Mouse (Mus musculus) MEL (cell line): ENCODE results near the gene Hoxa5. TPM values are rescaled to one million over a fixed set of nuclear protein-coding genes. Genes with fewer than 3 reads are reported as not detected.

ENCODE experiments used
- DNase-seq: peaks from one replicate; pipeline ENCODE4 v3.0.0; 2011; ENCODE audit warnings: low read depth, low spot score
- H3K27ac ChIP-seq: 2 replicates; pipeline ENCODE4 v1.5.1; 2012; ENCODE audit warnings: low read depth, mild to moderate bottlenecking, control low read depth, low read length, moderate library complexity; ENCODE audit not compliant: control insufficient read depth
- H3K27me3 ChIP-seq, 2 experiments: fragments of 150-350 bp in 1 of 2; sonication (generic) in 1 of 2; 2 replicates each; pipeline ENCODE4 v1.6.1; 2012; ENCODE audit warnings: low read length in 2 of 2, mild to moderate bottlenecking in 2 of 2, improper control_type of control experiment in 1 of 2, moderate library complexity in 1 of 2; ENCODE audit not compliant: insufficient read depth in 2 of 2, control insufficient read depth in 1 of 2
- H3K36me3 ChIP-seq, 2 experiments: 2 replicates each; pipeline ENCODE4 v1.6.1; 2012 to 2014; ENCODE audit warnings: low read length in 2 of 2, improper control_type of control experiment in 1 of 2, inconsistent platforms in 1 of 2, mild to moderate bottlenecking in 1 of 2; ENCODE audit not compliant: insufficient read depth in 2 of 2, control insufficient read depth in 1 of 2
- H3K4me1 ChIP-seq, 2 experiments: fragments of 150-350 bp in 1 of 2; sonication (generic) in 1 of 2; 2 replicates each; pipeline ENCODE4 v1.6.1; 2012; ENCODE audit warnings: low read length in 2 of 2, improper control_type of control experiment in 1 of 2, mild to moderate bottlenecking in 1 of 2; ENCODE audit not compliant: insufficient read depth in 2 of 2, control insufficient read depth in 1 of 2
- H3K4me3 ChIP-seq, 2 experiments: fragments of 150-350 bp in 1 of 2; sonication (generic) in 1 of 2; 2 replicates each; pipeline ENCODE4 v1.5.1; 2012; ENCODE audit warnings: low read depth in 2 of 2, low read length in 2 of 2, mild to moderate bottlenecking in 2 of 2, moderate library complexity in 2 of 2, control low read depth in 1 of 2, improper control_type of control experiment in 1 of 2; ENCODE audit not compliant: control insufficient read depth in 1 of 2, insufficient read depth in 1 of 2
- H3K79me2 ChIP-seq: 2 replicates; pipeline ENCODE4 v1.6.1; 2012; ENCODE audit warnings: mild to moderate bottlenecking, low read length, moderate library complexity; ENCODE audit not compliant: control insufficient read depth, poor library complexity, insufficient read depth
- H3K9ac ChIP-seq: 2 replicates; pipeline ENCODE4 v1.6.1; 2012; ENCODE audit warnings: low read depth, mild to moderate bottlenecking, control low read depth, low read length, moderate library complexity; ENCODE audit not compliant: control insufficient read depth, poor library complexity, severe bottlenecking
- H3K9me3 ChIP-seq: fragments of 150-350 bp; sonication (generic); replicated peaks from 2 replicates; pipeline ENCODE4 v1.6.1; 2012; ENCODE audit warnings: mild to moderate bottlenecking, low read length, improper control_type of control experiment, moderate library complexity; ENCODE audit not compliant: insufficient read depth
- CHD1 ChIP-seq: IDR thresholded peaks from 2 replicates; pipeline ENCODE4 v1.6.1; 2012; ENCODE audit warnings: low read depth, mild to moderate bottlenecking, inconsistent platforms, low read length, improper control_type of control experiment
- CHD2 ChIP-seq: IDR thresholded peaks from 2 replicates; pipeline ENCODE4 v1.6.1; 2011; ENCODE audit warnings: low read length, improper control_type of control experiment
- CTCF ChIP-seq, 3 experiments: IDR thresholded peaks in 2 of 3; conservative IDR thresholded peaks in 1 of 3; 2 replicates each; pipeline ENCODE4 v1.5.1; 2011 to 2012; ENCODE audit warnings: low read length in 3 of 3, low read depth in 2 of 3, mild to moderate bottlenecking in 2 of 3, improper control_type of control experiment in 1 of 3, inconsistent platforms in 1 of 3, mixed read lengths in 1 of 3, moderate library complexity in 1 of 3; ENCODE audit not compliant: control insufficient read depth in 1 of 3, insufficient read depth in 1 of 3, poor library complexity in 1 of 3, severe bottlenecking in 1 of 3
- E2F4 ChIP-seq: IDR thresholded peaks from 2 replicates; pipeline ENCODE4 v1.6.1; 2011; ENCODE audit warnings: low read depth, low read length, improper control_type of control experiment, borderline replicate concordance
- ELF1 ChIP-seq: IDR thresholded peaks from 2 replicates; pipeline ENCODE4 v1.6.1; 2014; ENCODE audit warnings: low read depth, mild to moderate bottlenecking, inconsistent platforms, low read length, improper control_type of control experiment, moderate library complexity
- GABPA ChIP-seq: IDR thresholded peaks from 2 replicates; pipeline ENCODE4 v1.6.1; 2012; ENCODE audit warnings: low read depth, mild to moderate bottlenecking, inconsistent platforms, low read length, improper control_type of control experiment, moderate library complexity
- GATA1 ChIP-seq: IDR thresholded peaks from 2 replicates; pipeline ENCODE4 v1.6.1; 2011; ENCODE audit warnings: low read depth, low read length, improper control_type of control experiment
- MAFK ChIP-seq: IDR thresholded peaks from 2 replicates; pipeline ENCODE4 v1.6.1; 2011; ENCODE audit warnings: low read depth, mild to moderate bottlenecking, low read length, improper control_type of control experiment, borderline replicate concordance
- MAZ ChIP-seq: IDR thresholded peaks from 2 replicates; pipeline ENCODE4 v1.6.1; 2012; ENCODE audit warnings: low read depth, mild to moderate bottlenecking, inconsistent platforms, low read length, improper control_type of control experiment
- MEF2A ChIP-seq: IDR thresholded peaks from 2 replicates; pipeline ENCODE4 v1.6.1; 2014; ENCODE audit warnings: low read depth, mild to moderate bottlenecking, inconsistent platforms, low read length, improper control_type of control experiment; ENCODE audit not compliant: poor library complexity, insufficient replicate concordance, severe bottlenecking; ENCODE audit errors: extremely low read depth
- MXI1 ChIP-seq: IDR thresholded peaks from 2 replicates; pipeline ENCODE4 v1.6.1; 2011; ENCODE audit warnings: mild to moderate bottlenecking, low read depth, low read length, improper control_type of control experiment
- MYB ChIP-seq: IDR thresholded peaks from 2 replicates; pipeline ENCODE4 v1.6.1; 2011; ENCODE audit warnings: mild to moderate bottlenecking, low read depth, low read length, improper control_type of control experiment
- POLR2AphosphoS2 ChIP-seq: IDR thresholded peaks from 2 replicates; pipeline ENCODE4 v1.6.1; 2011; ENCODE audit warnings: low read length, improper control_type of control experiment
- RCOR1 ChIP-seq: IDR thresholded peaks from 2 replicates; pipeline ENCODE4 v1.6.1; 2012; ENCODE audit warnings: low read depth, mild to moderate bottlenecking, inconsistent platforms, low read length, improper control_type of control experiment
- SIN3A ChIP-seq: IDR thresholded peaks from 2 replicates; pipeline ENCODE4 v1.6.1; 2012; ENCODE audit warnings: low read length, improper control_type of control experiment, inconsistent platforms
- TCF12 ChIP-seq: IDR thresholded peaks from 2 replicates; pipeline ENCODE4 v1.6.1; 2014; ENCODE audit warnings: low read depth, mild to moderate bottlenecking, inconsistent platforms, low read length, improper control_type of control experiment, moderate library complexity
- USF1 ChIP-seq: IDR thresholded peaks from 2 replicates; pipeline ENCODE4 v1.6.1; 2014; ENCODE audit warnings: low read depth, mild to moderate bottlenecking, inconsistent platforms, low read length, improper control_type of control experiment, moderate library complexity
- ZC3H11A ChIP-seq: IDR thresholded peaks from 2 replicates; pipeline ENCODE4 v1.6.1; 2012; ENCODE audit warnings: low read depth, mild to moderate bottlenecking, inconsistent platforms, low read length, improper control_type of control experiment
- ZMIZ1 ChIP-seq: IDR thresholded peaks from 2 replicates; pipeline ENCODE4 v1.6.1; 2012; ENCODE audit warnings: low read depth, mild to moderate bottlenecking, inconsistent platforms, low read length, improper control_type of control experiment, moderate library complexity
- ZNF384 ChIP-seq: IDR thresholded peaks from 2 replicates; pipeline ENCODE4 v1.6.1; 2012; ENCODE audit warnings: low read depth, mild to moderate bottlenecking, inconsistent platforms, low read length, improper control_type of control experiment
- polyA plus RNA-seq, 2 experiments: library from polyadenylated mRNA; stranded (reverse) in 1 of 2; unstranded in 1 of 2; fragments of >175 nt in 1 of 2; fragments of >200 nt in 1 of 2; gene quantifications; 2 replicates each; pipeline versions ENCODE4 v1.2.1 to v1.2.4; 2012; ENCODE audit warnings: low replicate concordance in 2 of 2, low read depth in 1 of 2; ENCODE audit not compliant: insufficient read length in 2 of 2, insufficient read depth in 1 of 2, missing spikeins in 1 of 2
- total RNA-seq: library from RNA; depleted of rRNA; stranded (reverse); fragments of 300-350 nt; gene quantifications from 2 replicates; pipeline ENCODE4 v1.2.3, GENCODE M21; 2012

The Hoxa5 gene
- total and polyA plus RNA-seq, 3 experiments = not detected

- Histone ChIP-seq H3K4me1 (no peaks in the 10 kb centered on the region), H3K9ac (no peak overlapping the region), H3K9me3 (no peaks in the 10 kb centered on the region), H3K27ac (no peak overlapping the region), H3K36me3 (no peaks in the 10 kb centered on the region), H3K4me3 (no peak overlapping the region), H3K27me3 (no peaks in the 10 kb centered on the region), H3K79me2 (no peaks in the 10 kb centered on the region)
- TF ChIP-seq ZMIZ1 (no peak), ZC3H11A (no peak), MXI1 (no peak), MAFK (no peak), POLR2AphosphoS2 (no peak), USF1 (no peak)
- DNase-seq = no peak
These were observed 40.2 kb upstream of the Hoxa5 start for GRCm38 (mm10) chr6:52244471-52245039.

DNA sequence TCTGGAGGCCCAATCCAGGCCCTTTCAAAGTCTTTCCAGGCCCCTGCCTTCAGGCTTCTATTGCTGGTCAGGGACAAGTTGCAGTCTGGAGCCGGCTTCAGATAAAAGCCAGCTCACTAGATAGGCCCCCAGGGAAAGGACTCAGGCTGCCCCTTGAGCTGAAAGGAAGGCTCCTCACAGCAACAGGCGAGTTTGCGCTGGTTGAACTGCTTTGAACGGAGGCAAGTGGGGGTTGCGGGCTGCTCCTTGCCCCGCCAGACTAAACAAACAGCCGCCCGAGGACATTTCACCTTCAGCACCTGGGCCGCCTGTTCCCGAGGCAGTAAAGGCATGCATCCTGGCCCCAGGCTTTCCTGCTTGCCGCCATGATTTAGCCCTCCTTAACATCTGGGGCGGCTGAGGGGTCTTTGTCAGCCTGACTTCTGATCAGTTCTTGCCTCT is 39.3 kb upstream of the Hoxa5 start:
- H3K27me3 ChIP-seq = no peaks in the 10 kb centered on the region
- H3K27ac ChIP-seq = no peak overlapping the region
- no peak overlapping the region for H3K9ac ChIP-seq
- TF ChIP-seq MEF2A (no peak), CTCF (IDR thresholded peaks at IDR 0.05 in 2 of 3, conservative IDR thresholded peaks at IDR 0.05 in 1 of 3; ENCODE audit: control insufficient read depth in 1 of 3, insufficient read depth in 1 of 3, low read depth in 2 of 3, low read length in 3 of 3, poor library complexity in 1 of 3, severe bottlenecking in 1 of 3) (no peak), MAZ (no peak), MYB (no peak), E2F4 (no peak), ZNF384 (no peak), TCF12 (no peak), ELF1 (no peak), CHD1 (no peak), GABPA (no peak), GATA1 (no peak), RCOR1 (no peak), SIN3A (no peak), CHD2 (no peak), USF1 (no peak)
- H3K9me3 ChIP-seq = no peaks in the 10 kb centered on the region
- H3K4me1 ChIP-seq = no peaks in the 10 kb centered on the region
- H3K36me3 ChIP-seq = no peaks in the 10 kb centered on the region
- no peak for DNase-seq
- H3K79me2 ChIP-seq = no peaks in the 10 kb centered on the region
- H3K4me3 ChIP-seq = no peak overlapping the region
